Mouse (Mus musculus): Measurements from ENCODE around the gene AL731706.1.
"Not testable (repeated sequence)": the region's sequence is repeated elsewhere in the genome, so short reads cannot be mapped to it uniquely, and the experiment has no call there.

AL731706.1 gene

GRCm38 (mm10) chr2:136891068-136891950 is at the start of gene AL731706.1, which contains the start of the genes Slx4ip and Mkks:
Gene AL731706.1, minus strand, starts transcription at chr2:136891389.
Gene Slx4ip, plus strand, starts transcription at chr2:136891218.
Gene Mkks, minus strand, starts transcription at chr2:136891389.
- in situ Hi-C loops (cut with MboI, MseI) = no loop called here

GRCm38 (mm10) chr2:136938249-136938648 is 47.1 kb upstream of the AL731706.1 start:
- in situ Hi-C loops (cut with MboI, MseI) = no loop called here

GRCm38 (mm10) chr2:136936391-136937288 is 45.5 kb upstream of the AL731706.1 start:
- in situ Hi-C loops (cut with MboI, MseI) = no loop called here

GRCm38 (mm10) chr2:136921003-136921408 is 29.8 kb upstream of the AL731706.1 start:
- in situ Hi-C loops (cut with MboI, MseI) = loop anchor here in 1 of 2 experiments (10.0 to 25.0 kb wide), 2 partner anchors 634 to 1259 kb away; partner anchors contain the start of gene Plcb4

- in situ Hi-C loops (cut with MboI, MseI) = loop anchor here in 1 of 2 experiments (10.0 to 25.0 kb wide), 2 partner anchors 634 to 1258 kb away; partner anchors contain the start of gene Plcb4
Measured at GRCm38 (mm10) chr2:136920257-136920993, 29.2 kb upstream of the AL731706.1 start.

GRCm38 (mm10) chr2:136919433-136919832 is 28.2 kb upstream of the AL731706.1 start:
- in situ Hi-C loops (cut with MboI, MseI) = loop anchor here in 1 of 2 experiments (25.0 kb wide), 1 partner anchor 1257 kb away; the partner anchor contains the start of gene Plcb4

- in situ Hi-C loops (cut with MboI, MseI) = loop anchor here in 1 of 2 experiments (25.0 kb wide), 1 partner anchor 1252 kb away; the partner anchor contains the start of gene Plcb4
Measured at GRCm38 (mm10) chr2:136914334-136914902, 23.2 kb upstream of the AL731706.1 start.

GRCm38 (mm10) chr2:136913021-136913420 is 21.8 kb upstream of the AL731706.1 start:
- in situ Hi-C loops (cut with MboI, MseI) = loop anchor here in 1 of 2 experiments (25.0 kb wide), 1 partner anchor 1251 kb away; the partner anchor contains the start of gene Plcb4

- in situ Hi-C loops (cut with MboI, MseI) = loop anchor here in 1 of 2 experiments (25.0 kb wide), 1 partner anchor 1250 kb away; the partner anchor contains the start of gene Plcb4
Measured at GRCm38 (mm10) chr2:136911958-136912411, 20.8 kb upstream of the AL731706.1 start.

GRCm38 (mm10) chr2:136909298-136909697 is 18.1 kb upstream of the AL731706.1 start:
- in situ Hi-C loops (cut with MboI, MseI) = loop anchor here in 1 of 2 experiments (25.0 kb wide), 1 partner anchor 1247 kb away; the partner anchor contains the start of gene Plcb4

- in situ Hi-C loops (cut with MboI, MseI) = loop anchor here in 1 of 2 experiments (25.0 kb wide), 1 partner anchor 1246 kb away; the partner anchor contains the start of gene Plcb4
Measured at GRCm38 (mm10) chr2:136908596-136908995, 17.4 kb upstream of the AL731706.1 start.

GRCm38 (mm10) chr2:136896131-136896530 is 4.9 kb upstream of the AL731706.1 start:
- in situ Hi-C loops (cut with MboI, MseI) = no loop called here

GRCm38 (mm10) chr2:136894494-136894893 is 3.3 kb upstream of the AL731706.1 start:
- in situ Hi-C loops (cut with MboI, MseI) = no loop called here

- in situ Hi-C loops (cut with MboI, MseI) = no loop called here
Measured at GRCm38 (mm10) chr2:136891951-136892371, 772 bp upstream of the AL731706.1 start.

- in situ Hi-C loops (cut with MboI, MseI) = not testable (repeated sequence)
Measured at GRCm38 (mm10) chr2:136890716-136891067, 497 bp downstream of the AL731706.1 start.

GRCm38 (mm10) chr2:136886846-136887245 is 4.3 kb downstream of the AL731706.1 start:
- in situ Hi-C loops (cut with MboI, MseI) = no loop called here

- in situ Hi-C loops (cut with MboI, MseI) = no loop called here
Measured at GRCm38 (mm10) chr2:136885579-136885978, 5.6 kb downstream of the AL731706.1 start, which contains the start of gene AL731706.2. Gene AL731706.2, minus strand, starts transcription at chr2:136885679.

GRCm38 (mm10) chr2:136854543-136855388 is 36.4 kb downstream of the AL731706.1 start:
- in situ Hi-C loops (cut with MboI, MseI) = no loop called here

- in situ Hi-C loops (cut with MboI, MseI) = no loop called here
Measured at GRCm38 (mm10) chr2:136850366-136850765, 40.8 kb downstream of the AL731706.1 start.

All from T-helper 17 cell (primary cell).